Mouse (Mus musculus): ENCODE results near the gene Hsd11b1. TPM values are rescaled to one million over a fixed set of nuclear protein-coding genes. Genes with fewer than 3 reads are reported as not detected.

The Hsd11b1 gene
- total and polyA plus RNA-seq, 3 experiments, result not detected

DNA sequence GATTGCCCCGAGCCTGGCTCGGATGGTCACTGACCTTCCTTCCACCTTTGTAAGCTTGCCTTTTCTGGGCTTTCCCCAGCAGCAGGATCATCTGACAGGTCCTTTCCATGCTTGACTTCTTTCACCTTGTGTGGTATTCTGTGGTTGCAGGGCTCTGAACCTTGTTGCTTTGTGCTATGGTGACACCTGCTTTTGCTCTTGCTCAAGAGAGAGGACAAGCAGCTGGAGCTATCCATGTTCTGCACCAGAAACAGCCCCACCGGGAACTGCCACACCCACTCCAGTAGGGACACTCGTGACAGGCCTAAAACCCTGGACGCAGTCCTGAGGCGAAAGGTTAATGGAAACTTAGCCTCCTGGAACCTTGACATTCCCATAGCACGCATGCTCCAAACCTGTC lies 12.5 kb downstream of the Hsd11b1 start:
- DNase-seq (ENCODE audit: low read depth, low spot score), result no peak
- Histone ChIP-seq H3K9ac (ENCODE audit: control insufficient read depth, low read depth, low read length, poor library complexity, severe bottlenecking) (no peak overlapping the region), H3K4me3 (ENCODE audit: control insufficient read depth in 1 of 2, insufficient read depth in 1 of 2, low read depth in 2 of 2, low read length in 2 of 2) (no peak overlapping the region), H3K36me3 (ENCODE audit: control insufficient read depth in 1 of 2, insufficient read depth in 2 of 2, low read length in 2 of 2) (no peaks in the 10 kb centered on the region), H3K27me3 (ENCODE audit: control insufficient read depth in 1 of 2, insufficient read depth in 2 of 2, low read length in 2 of 2) (no peaks in the 10 kb centered on the region), H3K4me1 (ENCODE audit: control insufficient read depth in 1 of 2, insufficient read depth in 2 of 2, low read length in 2 of 2) (no peaks in the 10 kb centered on the region), H3K79me2 (ENCODE audit: control insufficient read depth, insufficient read depth, low read length, poor library complexity) (no peaks in the 10 kb centered on the region), H3K27ac (ENCODE audit: control insufficient read depth, low read depth, low read length) (no peak overlapping the region), H3K9me3 (replicated peaks; ENCODE audit: insufficient read depth, low read length) (no peaks in the 10 kb centered on the region)
- TF ChIP-seq POLR2A (IDR thresholded peaks at IDR 0.05; ENCODE audit: control insufficient read depth in 1 of 2, insufficient read depth in 1 of 2, low read depth in 1 of 2, low read length in 2 of 2, poor library complexity in 1 of 2) (no peak), EP300 (IDR thresholded peaks at IDR 0.05; ENCODE audit: low read depth in 1 of 2, low read length in 2 of 2) (no peak)

DNA sequence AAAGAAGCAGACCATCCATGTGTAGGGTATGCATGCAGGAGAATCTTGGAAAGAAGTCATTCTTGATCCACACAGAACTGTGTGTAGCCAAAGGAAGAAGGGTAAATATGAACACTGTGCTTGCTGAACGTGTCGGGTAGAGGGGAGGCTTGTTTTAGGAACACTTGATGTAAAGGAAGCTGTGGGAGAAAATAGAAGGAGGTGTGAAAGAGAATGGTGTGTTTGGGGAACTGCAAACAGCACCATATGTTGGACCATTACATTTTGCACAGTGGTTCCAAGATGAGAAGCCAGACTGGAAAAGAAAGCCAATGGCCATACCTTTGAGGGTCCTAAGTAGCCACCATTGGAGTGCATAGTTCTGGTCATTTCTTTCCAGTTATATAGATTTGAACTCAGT lies 13.8 kb downstream of the Hsd11b1 start:
- no peak for DNase-seq (ENCODE audit: low read depth, low spot score)
- Histone ChIP-seq H3K36me3 (ENCODE audit: control insufficient read depth in 1 of 2, insufficient read depth in 2 of 2, low read length in 2 of 2) (no peaks in the 10 kb centered on the region), H3K9me3 (replicated peaks; ENCODE audit: insufficient read depth, low read length) (no peaks in the 10 kb centered on the region), H3K27ac (ENCODE audit: control insufficient read depth, low read depth, low read length) (no peak overlapping the region), H3K4me3 (ENCODE audit: control insufficient read depth in 1 of 2, insufficient read depth in 1 of 2, low read depth in 2 of 2, low read length in 2 of 2) (no peak overlapping the region), H3K27me3 (ENCODE audit: control insufficient read depth in 1 of 2, insufficient read depth in 2 of 2, low read length in 2 of 2) (no peaks in the 10 kb centered on the region), H3K4me1 (ENCODE audit: control insufficient read depth in 1 of 2, insufficient read depth in 2 of 2, low read length in 2 of 2) (no peaks in the 10 kb centered on the region), H3K79me2 (ENCODE audit: control insufficient read depth, insufficient read depth, low read length, poor library complexity) (no peaks in the 10 kb centered on the region), H3K9ac (ENCODE audit: control insufficient read depth, low read depth, low read length, poor library complexity, severe bottlenecking) (no peak overlapping the region)
- TF ChIP-seq CTCF (IDR thresholded peaks at IDR 0.05 in 2 of 3, conservative IDR thresholded peaks at IDR 0.05 in 1 of 3; ENCODE audit: control insufficient read depth in 1 of 3, insufficient read depth in 1 of 3, low read depth in 2 of 3, low read length in 3 of 3, poor library complexity in 1 of 3, severe bottlenecking in 1 of 3), result no peak
- no peak for TF ChIP-seq RAD21 (IDR thresholded peaks at IDR 0.05; ENCODE audit: low read depth, low read length)
- TF ChIP-seq MAFK (IDR thresholded peaks at IDR 0.05; ENCODE audit: borderline replicate concordance, low read depth, low read length), result no peak
- TF ChIP-seq USF1 (IDR thresholded peaks at IDR 0.05; ENCODE audit: low read depth, low read length), result no peak
- no peak for TF ChIP-seq GABPA (IDR thresholded peaks at IDR 0.05; ENCODE audit: low read depth, low read length)
- no peak for TF ChIP-seq USF2 (IDR thresholded peaks at IDR 0.05; ENCODE audit: borderline replicate concordance in 1 of 2, insufficient read depth in 1 of 2, low read depth in 1 of 2, low read length in 2 of 2)
- TF ChIP-seq TCF12 (IDR thresholded peaks at IDR 0.05; ENCODE audit: low read depth, low read length), result no peak
- TF ChIP-seq RCOR1 (IDR thresholded peaks at IDR 0.05; ENCODE audit: low read depth, low read length), result no peak

DNA sequence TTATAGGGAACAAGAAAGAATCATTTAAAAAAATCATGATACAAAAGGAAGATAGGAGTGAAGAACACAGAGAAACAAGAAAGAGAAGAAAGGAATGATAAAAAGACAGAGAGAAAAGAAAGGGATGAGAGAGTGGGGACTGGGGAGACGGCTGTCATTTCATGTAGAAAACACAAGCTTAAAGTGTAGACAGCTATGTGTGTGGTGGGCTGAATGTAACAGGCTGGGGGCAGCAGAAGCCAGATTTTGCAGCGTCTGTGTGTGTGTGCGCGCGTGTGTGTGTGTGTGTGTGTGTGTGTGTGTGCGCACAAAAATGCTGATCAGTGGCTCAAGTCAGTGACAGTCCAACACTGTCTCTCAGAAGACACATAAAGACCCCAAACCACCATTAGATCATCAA lies 19.6 kb downstream of the Hsd11b1 start:
- peaks cover 0 to 2% of the 10 kb centered on the region in 2 experiments; a peak in 2 of 4 replicates for H3K27me3 ChIP-seq (ENCODE audit: control insufficient read depth in 1 of 2, insufficient read depth in 2 of 2, low read length in 2 of 2)
- H3K27ac ChIP-seq (ENCODE audit: control insufficient read depth, low read depth, low read length), result no peak overlapping the region
- no peak for DNase-seq (ENCODE audit: low read depth, low spot score)
- no peak overlapping the region for H3K4me3 ChIP-seq (ENCODE audit: control insufficient read depth in 1 of 2, insufficient read depth in 1 of 2, low read depth in 2 of 2, low read length in 2 of 2)
- H3K79me2 ChIP-seq (ENCODE audit: control insufficient read depth, insufficient read depth, low read length, poor library complexity), result no peaks in the 10 kb centered on the region
- H3K4me1 ChIP-seq (ENCODE audit: control insufficient read depth in 1 of 2, insufficient read depth in 2 of 2, low read length in 2 of 2), result no peaks in the 10 kb centered on the region
- no peak for TF ChIP-seq USF1 (IDR thresholded peaks at IDR 0.05; ENCODE audit: low read depth, low read length)
- H3K36me3 ChIP-seq (ENCODE audit: control insufficient read depth in 1 of 2, insufficient read depth in 2 of 2, low read length in 2 of 2), result no peaks in the 10 kb centered on the region
- H3K9ac ChIP-seq (ENCODE audit: control insufficient read depth, low read depth, low read length, poor library complexity, severe bottlenecking), result no peak overlapping the region
- no peaks in the 10 kb centered on the region for H3K9me3 ChIP-seq (replicated peaks; ENCODE audit: insufficient read depth, low read length)

Data from MEL (cell line).